Mouse (Mus musculus) layer of hippocampus, adult 9-10 months (tissue): ENCODE measurements around the gene Tspan10.

Source experiments
- DNase-seq: peaks from one replicate; pipeline ENCODE4 v3.0.0; 2022; ENCODE audit warnings: low spot score

Tspan10 gene

DNA sequence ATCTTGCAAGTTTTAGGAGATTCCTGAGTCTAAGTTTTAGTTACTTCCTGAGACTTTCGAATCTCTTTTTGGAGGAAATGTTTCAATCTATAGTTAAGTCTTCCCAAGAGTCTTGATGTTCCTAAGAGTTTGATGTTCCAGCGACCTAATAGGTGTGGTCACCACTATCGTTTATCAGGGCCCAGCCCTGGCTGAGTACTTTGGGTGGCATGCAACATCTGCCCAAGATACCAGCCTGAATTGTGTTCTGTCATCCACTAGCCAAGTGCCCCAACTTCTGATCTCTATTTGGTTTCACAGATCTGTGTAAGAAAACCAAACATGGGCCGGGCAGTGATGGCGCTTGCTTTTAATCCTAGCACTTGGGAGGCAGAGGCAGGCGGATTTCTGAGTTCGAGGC is 13.0 kb downstream of the Tspan10 start:
- no peak for DNase-seq

DNA sequence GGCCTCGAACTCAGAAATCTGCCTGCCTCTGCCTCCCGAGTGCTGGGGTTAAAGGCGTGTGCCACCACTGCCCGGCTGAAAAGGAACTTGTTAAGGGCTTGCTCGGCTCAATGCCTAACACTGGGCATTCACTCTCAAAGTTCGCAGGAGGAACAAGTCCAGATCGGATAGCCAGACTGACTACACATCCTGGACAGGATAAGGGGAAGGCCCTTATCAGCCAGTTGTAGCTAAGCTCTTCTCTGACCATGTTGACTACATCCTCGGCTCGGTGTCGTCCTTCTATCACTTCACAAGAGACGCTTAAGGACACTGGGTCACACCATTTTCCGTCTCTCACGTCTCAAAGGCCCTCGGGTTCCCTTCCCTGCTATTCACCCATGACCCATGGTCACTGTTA is 14.9 kb downstream of the Tspan10 start:
- no peak for DNase-seq

DNA sequence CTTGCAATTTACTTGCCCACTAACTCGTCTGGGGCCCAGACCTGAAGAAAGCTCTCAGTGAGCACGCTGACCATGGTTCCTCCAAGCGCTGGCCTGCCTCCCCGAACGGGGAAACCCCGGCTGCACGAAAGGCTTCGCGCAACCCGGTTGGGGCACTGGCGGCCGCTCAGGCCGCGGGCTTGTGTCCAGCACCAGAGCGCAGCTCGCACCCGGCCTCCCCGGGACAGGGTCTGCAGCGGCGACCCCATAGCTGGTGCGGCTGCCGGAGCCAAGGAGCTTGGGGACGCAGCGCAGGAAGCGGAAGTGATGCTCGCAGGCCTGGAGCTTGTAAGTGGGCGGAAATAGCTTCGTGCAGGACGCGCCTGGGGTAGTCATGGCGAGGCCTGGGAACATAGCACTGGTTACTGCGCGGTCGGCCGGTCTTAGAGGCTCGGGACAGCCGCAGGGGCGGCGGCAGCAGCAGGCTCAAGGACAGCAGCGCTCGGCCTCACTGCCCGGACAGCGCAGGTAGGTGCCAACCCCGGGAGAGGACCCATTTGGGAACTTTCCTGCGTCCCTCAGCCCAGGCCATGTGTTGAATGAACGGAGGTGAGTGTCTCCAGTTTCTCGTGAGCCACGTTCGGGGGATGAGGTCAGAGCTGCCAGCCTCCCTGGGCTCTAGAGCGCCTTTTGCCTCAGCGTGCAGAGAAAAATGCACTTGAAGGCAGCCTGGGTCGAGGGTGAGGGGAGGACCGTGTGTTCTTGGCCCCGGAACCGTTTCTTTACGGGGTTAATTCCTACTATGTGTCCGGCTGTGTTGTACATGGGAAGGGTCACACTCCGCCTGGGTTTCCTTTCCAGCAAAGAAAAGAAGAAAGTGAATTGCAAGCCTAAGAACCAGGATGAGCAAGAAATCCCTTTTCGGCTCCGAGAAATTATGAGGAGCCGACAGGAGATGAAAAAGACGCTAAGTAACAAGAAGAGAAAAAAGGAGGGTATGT is 15.6 kb downstream of the Tspan10 start, which contains the start of the genes Oxld1 and Ccdc137:
Gene Oxld1 (minus strand): TSS at position 297 of the 980 bp plus-strand sequence.
Gene Ccdc137 (plus strand): TSS at position 344 of the 980 bp plus-strand sequence.
- DNase-seq: no peak

DNA sequence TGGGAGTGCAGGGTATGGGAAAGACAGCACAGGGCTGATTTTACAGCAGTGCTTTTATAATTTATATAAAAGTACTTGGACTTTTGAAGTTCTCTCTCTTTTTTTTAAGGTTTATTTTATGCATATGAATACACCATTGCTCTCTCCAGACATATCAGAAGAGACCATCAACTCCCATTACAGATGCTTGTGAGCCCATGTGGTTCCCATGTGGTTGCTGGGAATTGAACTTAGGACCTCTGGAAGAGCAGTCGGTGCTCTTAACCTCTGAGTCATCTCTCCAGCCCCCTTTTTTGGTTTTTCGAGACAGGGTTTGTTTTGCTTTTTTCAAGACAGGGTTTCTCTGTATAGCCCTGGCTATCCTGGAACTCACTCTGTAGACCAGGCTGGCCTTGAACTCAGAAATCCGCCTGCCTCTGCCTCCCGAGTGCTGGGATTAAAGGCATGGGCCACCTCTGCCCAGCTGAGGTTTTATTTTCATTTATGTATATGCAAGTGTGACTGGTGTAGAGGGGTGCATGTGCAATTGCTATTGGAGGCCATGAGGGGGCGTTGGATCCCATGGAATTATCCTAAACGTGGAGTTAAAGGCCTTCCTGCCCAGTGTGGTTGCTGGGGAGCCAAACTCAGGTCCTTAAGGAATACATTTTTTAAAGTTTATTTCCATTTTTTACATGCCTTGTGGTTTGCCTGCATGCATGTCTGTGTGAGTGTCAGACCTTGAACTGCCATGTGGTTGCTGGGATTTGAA is 16.6 kb downstream of the Tspan10 start:
- DNase-seq: no peak

DNA sequence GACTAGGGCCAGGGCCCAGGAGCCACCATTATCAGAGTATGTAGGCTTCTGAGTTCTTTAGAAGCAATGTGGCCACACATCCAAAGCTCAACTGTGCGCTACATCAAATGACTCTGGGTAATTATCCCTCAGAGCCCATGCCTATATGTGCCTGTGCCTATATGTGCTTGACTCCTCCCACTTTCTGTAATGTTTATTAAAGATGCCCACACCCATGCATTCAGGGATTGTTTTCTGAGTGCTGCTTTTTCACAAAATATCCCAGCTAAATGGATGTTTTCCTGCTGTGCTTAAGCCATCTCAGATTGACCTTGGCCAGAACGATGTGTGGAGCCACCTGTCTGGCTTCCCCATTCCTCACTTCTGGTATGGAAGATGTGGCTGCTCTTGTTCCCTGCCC is 21.1 kb downstream of the Tspan10 start:
- no peak for DNase-seq

DNA sequence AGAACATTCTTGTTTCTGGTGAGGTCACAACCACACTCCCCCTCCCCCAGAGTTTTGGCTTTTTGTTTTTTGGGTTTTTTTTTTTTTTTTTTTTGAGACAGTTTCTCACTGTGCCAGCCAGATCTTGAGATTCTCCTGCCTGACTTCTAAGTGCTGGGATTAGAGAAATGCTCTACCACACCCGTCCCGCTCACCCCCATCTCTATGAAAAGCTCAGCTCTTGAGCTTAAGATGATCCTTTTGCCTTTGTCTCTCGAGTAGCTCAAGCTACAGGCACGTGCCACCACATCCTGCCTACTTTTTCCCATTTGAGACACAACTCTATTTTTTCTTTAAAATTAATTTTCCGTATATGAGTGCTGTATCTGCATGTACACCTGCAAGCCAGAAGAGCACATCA is 21.9 kb downstream of the Tspan10 start:
- no peak for DNase-seq

DNA sequence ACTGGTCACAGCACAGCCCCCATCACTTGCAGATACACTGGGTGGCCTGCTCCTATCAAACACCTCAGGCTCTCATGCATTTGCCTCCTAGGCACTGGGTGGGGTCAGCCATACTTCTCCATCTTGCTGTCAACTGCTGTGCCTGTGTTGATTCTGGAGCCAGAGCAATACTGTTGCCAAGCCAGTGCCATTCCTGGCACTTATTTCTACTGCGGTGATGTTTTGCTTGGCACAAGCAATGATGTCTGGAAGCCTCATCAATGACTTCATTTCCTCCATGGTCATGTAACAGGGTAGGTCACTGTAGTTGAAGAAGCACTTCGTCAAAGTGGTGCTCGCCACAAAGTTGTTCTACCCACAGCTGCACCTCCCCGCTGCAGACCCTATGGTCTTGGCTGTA is 23.1 kb downstream of the Tspan10 start:
- DNase-seq: no peak

DNA sequence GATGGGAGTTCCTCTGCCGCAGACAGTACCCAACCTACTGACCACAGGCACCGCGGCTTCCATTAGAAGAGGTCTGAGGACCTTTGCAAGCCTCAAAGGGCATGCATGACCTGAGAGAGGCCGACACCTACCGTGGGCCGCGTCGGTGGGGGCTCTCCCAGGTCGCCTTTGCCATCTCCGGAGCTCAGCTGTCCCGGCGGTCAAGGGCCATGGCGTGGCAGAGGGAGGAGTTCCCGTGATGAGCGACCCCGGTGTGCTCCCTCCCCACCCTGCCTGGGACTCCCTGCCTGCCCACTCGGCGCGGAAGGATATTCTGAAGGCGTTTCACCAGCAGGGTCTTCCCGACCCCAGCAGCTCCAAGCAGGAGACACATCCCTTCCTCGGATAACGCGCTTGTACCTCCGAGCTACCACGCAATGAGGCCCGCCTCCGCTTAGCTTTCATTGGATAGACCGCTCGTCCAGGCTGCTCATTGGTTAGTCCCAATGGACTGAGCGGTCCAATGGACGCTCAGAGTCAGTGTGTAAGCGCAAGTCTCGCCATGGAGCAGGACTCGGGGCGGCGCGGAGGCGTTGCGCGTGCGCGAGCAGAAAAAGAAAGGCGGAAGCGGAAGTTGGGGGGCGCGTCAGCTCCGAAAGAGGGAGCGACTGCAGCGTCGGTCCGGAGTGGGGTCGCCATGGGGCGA is 24.7 kb downstream of the Tspan10 start, which contains the start of gene Arl16:
Gene Arl16 (minus strand): TSS at position 557 of the 685 bp plus-strand sequence.
- peak; percentile 84 for DNase-seq

DNA sequence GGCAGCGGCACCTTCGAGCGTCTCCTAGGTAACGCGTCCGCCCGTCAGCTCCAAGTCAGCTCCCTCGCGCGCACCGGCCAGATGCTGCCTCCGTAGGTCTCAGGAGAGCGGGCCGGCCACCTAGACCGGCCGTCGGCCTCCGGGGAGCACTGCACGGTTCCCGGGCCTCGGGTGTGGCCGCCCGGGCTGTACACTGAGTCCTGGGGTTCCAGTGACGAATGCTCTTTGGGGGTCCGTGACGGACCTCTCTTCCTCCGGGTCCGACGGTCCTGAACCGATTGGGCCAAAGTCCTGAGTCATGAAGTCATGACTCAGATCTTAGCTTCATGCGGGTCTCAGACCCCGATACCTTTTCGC is 25.3 kb downstream of the Tspan10 start:
- DNase-seq: no peak

DNA sequence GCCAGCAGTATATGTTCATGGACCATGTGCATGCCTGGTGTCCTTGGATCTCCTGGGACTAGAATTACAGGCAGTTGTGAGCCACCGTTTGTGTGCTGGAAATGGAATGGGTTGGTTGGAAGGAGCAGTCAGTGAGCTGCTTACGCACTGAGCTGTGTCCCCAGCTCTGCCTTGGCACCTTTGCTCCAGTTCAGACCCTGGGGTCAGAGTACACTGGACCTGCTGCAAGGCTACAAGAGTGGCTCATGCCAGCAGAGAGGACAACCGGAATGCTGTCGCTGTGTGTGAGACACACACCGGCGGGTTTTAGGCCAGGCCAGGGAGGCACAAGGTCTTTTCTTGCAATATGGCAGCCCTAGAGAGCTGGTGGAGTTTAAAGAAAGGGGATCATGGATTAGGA is 29.6 kb downstream of the Tspan10 start:
- DNase-seq: no peak

DNA sequence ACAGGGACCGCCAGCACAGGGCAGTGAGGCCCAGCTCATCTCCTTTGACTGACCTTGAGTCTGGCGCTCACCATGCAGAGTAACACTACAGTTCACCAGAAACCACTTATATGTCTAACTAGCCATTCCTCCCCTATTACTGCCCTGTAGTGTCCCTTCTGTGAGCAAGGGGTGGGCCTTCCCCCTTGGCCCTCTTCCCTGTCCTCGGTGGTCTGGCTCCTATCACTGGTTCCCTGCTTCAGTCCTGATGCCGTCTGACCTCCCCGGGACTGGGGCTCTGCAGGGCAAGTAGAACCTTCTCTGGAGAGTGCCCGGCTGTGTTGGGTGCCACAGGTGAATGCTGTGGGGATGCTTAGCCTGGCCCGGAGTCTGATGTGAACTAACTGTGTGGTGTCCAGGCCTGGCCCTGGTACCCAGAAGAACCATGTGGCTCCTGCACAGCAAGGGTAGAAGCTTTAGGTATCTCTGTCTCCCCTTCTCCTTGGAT is 41.0 kb downstream of the Tspan10 start:
- no peak for DNase-seq

DNA sequence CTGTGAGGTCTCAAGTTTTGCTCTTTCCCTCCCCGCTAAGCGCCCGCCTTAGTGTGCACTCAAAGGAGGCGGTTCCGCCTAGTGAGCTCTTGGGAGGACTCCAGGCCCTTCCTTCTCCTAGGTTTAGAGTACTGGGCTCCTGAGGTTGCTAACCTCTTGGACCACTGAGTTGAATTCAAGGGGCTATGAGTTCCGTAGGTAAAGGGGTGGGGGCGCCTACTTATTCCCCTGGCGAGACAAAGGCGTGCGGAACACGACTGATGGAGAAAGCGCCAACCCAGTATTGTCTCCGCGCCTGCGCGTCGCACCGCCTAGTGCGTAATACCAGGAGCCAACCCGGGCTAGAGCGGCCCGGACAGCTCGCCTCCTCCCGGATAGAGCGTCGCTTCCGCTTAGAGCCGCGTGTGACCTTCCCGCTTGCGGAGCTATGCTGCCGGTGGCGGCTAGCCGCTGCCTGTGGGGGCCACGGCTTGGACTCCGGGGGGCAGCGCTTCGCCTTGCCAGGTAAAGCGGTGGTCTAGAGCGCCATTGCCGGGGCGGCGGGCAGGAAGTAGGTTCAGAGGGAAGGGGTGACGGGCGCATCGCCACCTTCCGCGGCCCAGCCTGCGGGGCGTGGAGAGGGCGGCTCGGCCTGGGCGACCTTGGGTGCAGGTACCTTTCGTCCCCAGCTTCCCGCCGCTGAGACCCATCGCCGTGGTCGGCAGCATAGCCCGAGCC is 42.0 kb downstream of the Tspan10 start, which contains the start of gene Mrpl12:
Gene Mrpl12 (plus strand): TSS at position 349 of the 717 bp plus-strand sequence.
- peak; percentile 51 for DNase-seq

DNA sequence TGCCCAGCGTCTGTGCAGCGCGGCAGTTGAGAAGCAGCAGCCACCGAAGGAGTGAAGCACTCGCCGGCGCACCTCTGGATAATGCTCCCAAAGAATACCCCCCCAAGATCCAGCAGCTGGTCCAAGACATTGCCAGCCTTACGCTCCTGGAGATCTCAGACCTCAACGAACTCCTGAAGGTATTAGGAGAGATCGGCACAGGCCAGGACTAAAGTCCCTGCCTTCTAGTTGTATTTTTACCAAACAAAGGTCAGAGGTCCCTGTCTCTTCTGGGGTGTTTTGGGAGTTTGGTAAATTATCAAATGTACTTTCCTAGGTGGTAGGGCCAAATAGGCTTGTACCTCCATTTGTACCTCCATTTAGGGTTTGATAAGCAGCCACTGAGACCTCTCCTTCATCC is 42.8 kb downstream of the Tspan10 start:
- no peak for DNase-seq

DNA sequence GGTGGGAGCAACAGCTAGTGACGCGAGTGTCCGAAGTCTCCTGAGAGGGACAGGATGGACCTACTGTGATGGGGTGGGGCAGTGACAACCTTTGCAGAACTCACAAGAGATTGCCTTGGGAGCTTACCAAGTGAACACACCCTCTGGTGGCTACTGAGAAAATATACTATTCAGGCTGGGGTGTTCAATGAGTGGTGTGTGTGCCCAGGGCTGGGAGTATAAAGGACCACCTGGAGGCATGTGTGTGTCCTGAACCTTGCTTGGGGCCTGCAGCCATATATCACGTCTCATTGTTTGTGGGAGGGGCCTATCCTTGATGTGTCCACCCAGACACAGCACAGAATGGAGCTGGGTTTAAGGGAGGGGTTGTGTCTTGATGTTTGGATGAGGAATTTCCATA is 46.1 kb downstream of the Tspan10 start:
- DNase-seq: no peak

DNA sequence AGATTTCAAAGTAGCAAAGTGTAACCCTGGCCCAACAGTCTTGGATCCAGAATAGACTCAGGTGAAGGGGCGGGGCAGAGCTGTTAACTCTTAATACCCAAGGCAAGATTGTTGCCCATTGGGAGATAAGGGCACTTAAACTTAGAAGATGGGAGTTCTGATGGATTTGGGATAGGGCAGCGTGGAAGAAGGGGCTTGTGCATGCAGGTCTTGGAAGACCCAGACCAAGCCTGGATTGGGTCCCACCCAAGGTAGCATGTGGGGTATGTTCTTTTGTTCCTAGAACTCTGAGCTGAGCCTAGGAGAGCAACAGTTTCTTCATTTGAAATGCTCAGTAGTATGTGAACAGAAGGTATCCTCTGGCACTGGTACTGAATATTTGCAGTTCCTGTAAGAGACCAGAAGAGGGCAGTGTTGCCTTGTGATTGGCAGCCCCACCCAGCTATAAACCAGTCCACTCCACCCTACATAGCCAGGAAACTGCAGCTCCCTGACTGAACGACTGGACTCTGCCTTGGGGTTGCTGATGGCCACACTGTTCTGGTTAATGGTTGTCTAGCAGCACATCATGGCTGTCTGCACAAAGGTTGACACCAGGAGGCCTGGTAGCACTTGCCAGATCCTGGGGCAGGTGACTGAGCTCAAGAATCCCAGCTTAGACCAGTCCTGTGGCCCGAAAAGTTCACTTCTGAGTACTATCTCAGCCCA is 46.8 kb downstream of the Tspan10 start:
- DNase-seq: peak; percentile 79

DNA sequence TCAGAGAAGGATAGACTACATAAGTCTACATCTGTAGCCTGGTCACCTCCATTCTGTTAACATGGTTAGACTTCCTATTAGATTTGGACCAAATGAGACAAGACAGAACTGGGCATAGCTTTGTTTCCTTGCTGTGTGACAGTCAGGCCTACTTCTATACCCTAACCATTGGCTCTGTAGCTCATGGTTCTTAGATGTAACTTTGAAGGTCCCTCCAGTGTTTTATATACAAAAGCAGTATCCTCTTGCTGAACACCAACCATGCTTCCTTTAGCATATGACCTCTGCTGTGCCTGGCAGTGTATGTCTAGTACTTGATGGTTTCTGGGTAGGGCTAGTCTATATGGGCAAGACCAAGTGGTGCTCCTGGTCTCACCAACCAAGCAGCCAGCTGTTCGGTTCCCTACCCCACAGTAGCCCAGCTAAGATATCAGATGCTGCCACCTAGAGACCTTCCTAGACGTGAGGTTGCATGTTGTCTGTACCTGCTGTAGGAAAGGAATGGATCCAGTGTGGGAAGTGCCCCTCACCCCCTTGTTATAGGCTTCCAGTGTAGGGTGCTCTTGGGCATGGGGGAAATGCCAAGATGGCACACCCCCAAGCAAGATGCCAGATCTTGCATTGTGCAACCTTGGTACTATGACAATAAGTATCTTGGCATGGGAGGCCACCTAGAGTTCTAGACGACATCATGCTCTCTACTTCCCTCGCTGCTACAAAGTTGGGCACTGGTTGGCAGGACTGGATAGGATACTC is 48.0 kb downstream of the Tspan10 start:
- DNase-seq: no peak

DNA sequence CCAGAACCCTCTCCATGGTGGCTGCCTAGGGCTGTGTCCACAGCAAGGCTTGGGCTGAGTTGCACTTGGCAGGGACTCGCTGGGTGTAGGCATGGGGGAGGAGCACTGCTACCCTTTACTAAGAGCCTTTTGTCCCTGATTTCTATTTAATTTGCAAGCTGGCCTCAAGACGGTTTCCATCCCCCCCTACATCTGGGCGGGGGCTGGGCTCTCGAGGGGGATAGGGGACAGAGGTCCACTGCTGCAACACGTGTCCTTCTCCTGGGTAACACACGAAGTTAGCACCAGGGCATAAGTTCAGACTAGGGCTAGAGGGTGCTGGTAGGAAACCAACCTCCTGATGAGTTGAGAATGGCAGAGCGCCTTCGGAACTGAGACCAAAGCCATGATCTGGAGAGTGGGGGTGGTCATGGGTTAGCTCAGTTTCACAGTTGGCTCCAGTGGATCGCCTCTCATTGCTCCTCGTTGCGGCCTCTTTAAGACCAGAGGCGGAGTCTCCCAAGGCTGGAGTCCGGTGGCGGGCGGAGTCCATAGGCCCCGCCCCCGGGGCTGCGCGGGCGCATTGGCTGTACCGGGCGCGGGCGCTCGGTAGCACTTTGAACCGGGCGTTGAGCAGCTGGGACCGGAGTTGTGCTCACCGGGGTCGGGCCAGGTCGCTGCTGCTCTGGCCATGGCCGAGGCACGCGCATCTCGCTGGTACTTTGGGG is 49.0 kb downstream of the Tspan10 start, which contains the start of gene Slc25a10:
Gene Slc25a10 (plus strand): TSS at position 524 of the 707 bp plus-strand sequence.
- peak; percentile 69 for DNase-seq

DNA sequence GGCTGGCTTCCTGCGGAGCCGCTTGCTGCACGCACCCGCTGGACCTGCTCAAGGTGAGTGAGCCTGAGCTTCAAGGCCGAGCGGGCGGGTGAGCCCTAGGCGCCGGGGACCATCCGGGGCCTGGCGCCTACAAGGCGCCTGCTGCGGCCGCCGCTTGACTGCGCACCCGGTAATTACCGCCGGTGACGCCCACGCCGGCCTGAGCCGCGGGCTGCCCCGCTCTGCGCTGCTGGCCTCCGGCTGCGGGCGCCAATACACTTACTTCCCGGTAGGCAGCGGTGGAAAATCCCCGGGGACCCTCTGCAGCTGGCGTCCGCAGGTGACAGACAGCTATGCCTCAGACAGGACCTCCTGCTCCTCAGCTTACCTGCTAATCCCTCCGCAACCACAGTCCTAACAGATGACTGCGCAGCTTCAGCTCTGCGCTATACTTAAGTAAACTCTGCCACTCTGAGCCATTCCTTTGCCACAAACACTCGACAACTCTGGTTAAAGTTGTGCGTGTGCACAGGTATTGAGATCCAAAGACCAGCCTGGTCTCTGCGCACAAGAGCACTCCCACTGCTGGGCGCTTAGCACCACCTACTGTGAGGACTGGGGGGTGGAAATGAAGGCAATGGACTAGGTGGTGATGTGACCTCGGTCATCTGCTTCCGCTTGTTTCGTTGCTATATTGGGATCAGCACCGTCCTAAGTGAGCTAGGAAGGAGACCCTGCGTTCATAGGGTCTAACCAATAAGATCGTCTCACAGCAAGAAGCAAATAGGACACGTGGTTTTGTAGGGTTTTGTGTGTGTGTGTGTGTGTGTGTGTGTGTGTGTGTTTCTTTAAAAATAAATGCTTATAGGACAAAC is 49.8 kb downstream of the Tspan10 start:
- DNase-seq: no peak
